In the genomic region with DNA sequence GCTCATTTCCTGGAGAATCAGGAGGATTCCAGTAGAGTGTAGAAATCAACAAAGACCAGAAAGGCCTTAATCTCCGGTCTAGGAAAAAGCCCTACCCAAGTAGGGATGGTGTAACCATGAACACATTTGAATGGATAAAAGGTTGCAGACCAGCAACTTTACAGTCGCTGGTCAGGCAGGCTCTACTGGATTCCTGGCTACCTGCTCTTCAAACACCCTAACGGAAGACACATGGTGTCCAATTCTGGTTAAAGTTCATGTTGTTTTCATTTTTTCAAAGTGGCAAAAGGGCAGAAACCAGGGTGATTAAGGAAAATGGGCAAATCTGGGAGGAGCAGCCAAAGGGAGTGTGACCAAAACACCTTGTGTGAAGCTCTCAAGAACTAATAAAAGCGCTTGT, we compare ENCODE assay signal across 12 mouse cellular contexts. TPM values are rescaled to one million over a fixed set of nuclear protein-coding genes. Genes with fewer than 3 reads are reported as not detected.
A peak's percentile ranks its signal among the peaks of the same experiment; 100 is the strongest.
DNase-seq lines count a peak whose midpoint lies in the region; TF ChIP-seq lines count a peak whose summit lies in the region.
"Had no signal": no experiment of that assay in that cellular context is flagged by ENCODE, and none has a peak within 500 bp of the region (broad histone marks: within the 10 kb centered on the region; RNA-seq: fewer than 3 reads in every experiment).

No protein-coding gene starts in this region.

- TF ChIP-seq POLR2A in lung, adult 2 months (IDR thresholded peaks at IDR 0.05; ENCODE audit: borderline replicate concordance, extremely low read depth, low read depth, low read length), result no peak

- no peak for TF ChIP-seq CTCF in lung, adult 2 months (IDR thresholded peaks at IDR 0.05; ENCODE audit: insufficient read depth, low read length)

- H3K4me3 ChIP-seq in lung, adult 2 months (replicated peaks; ENCODE audit: extremely low read depth, low read depth, low read length), result no peak overlapping the region
- H3K4me3 ChIP-seq: embryonic facial prominence, embryonic 13.5 days; forebrain, embryonic 12.5 days; heart, embryonic 10.5 days had no signal

- no peaks in the 10 kb centered on the region for H3K4me1 ChIP-seq in lung, adult 2 months (ENCODE audit: control insufficient read depth, insufficient read depth, low read length)
- H3K4me1 ChIP-seq: embryonic facial prominence, embryonic 13.5 days; forebrain, embryonic 12.5 days; heart, embryonic 10.5 days had no signal

- peak; percentile 71 for DNase-seq in kidney, adult 9 months
- no peak for DNase-seq in kidney, postnatal 4 days
- peak; percentile 18 to 49 for DNase-seq in lung, adult 18-20 months
- DNase-seq in lung, adult 2 months, result no peak
- peak; percentile 41 for DNase-seq in urinary bladder, postnatal 25 days (ENCODE audit: low spot score)
- no peak for DNase-seq in urinary bladder, postnatal 10 days (ENCODE audit: low spot score)
- no peak for DNase-seq in layer of hippocampus, postnatal 14 days (ENCODE audit: low spot score in 2 of 2)
- DNase-seq: adrenal gland, adult 2 months; gastrocnemius, postnatal 10 days had no signal

- WGBS in lung, adult 2 months, result 67% methylated on average over 4 of the region's 4 CpGs

RNA-seq across cellular contexts. Expression of a gene that starts 5.9 kb away (rescaled TPM):
- 2.3 TPM in 2 replicates for polyA plus RNA-seq in lung, adult 2 months (2012; rRNA removed)
- 10 to 100 TPM; 25.4 to 28.3 TPM for total RNA-seq in layer of hippocampus, postnatal 14 days (2021)

RNA-seq across cellular contexts. Expression of a gene that starts 14.6 kb away (rescaled TPM):
- polyA plus RNA-seq in lung, adult 2 months (2012; rRNA removed), result 19.6 and 24.5 TPM in 2 replicates
- 10 to 100 TPM; 18.6 to 21.7 TPM for total RNA-seq in layer of hippocampus, postnatal 14 days (2021)

Comparison
In these comparisons a context has a peak if more than half of its experiments do, and no peak if none do; other contexts are left out.
1. DNase-seq: peak in kidney, adult 9 months (single experiment), lung, adult 18-20 months (2 of 2) and urinary bladder, postnatal 25 days (single experiment); none in kidney, postnatal 4 days (0 of 2), lung, adult 2 months (single experiment), urinary bladder, postnatal 10 days (single experiment) and layer of hippocampus, postnatal 14 days (0 of 2).